19 mouse cellular contexts compared by ENCODE assay signal in genomic region chrX:71464138-71464826, GRCm38 (mm10). TPM values are rescaled to one million over a fixed set of nuclear protein-coding genes. Genes with fewer than 3 reads are reported as not detected.
A peak's percentile ranks its signal among the peaks of the same experiment; 100 is the strongest.
DNase-seq lines count a peak whose midpoint lies in the region; ATAC-seq and TF ChIP-seq lines count a peak whose summit lies in the region.
"Had no signal": no experiment of that assay in that cellular context is flagged by ENCODE, and none has a peak within 500 bp of the region (broad histone marks: within the 10 kb centered on the region; RNA-seq: fewer than 3 reads in every experiment).

No protein-coding gene starts in this region.

- no peaks in the 10 kb centered on the region for H3K9me3 ChIP-seq in midbrain, postnatal 0 days (ENCODE audit: low read length)
- H3K9me3 ChIP-seq: limb, embryonic 12.5 days; midbrain, embryonic 15.5 days had no signal

- H3K27me3 ChIP-seq in midbrain, postnatal 0 days (ENCODE audit: insufficient read depth, low read length): no peaks in the 10 kb centered on the region
- H3K27me3 ChIP-seq: limb, embryonic 12.5 days; midbrain, embryonic 15.5 days had no signal

- WGBS in midbrain, postnatal 0 days: 73% methylated on average over 7 of the region's 7 CpGs

- no peak for ATAC-seq in midbrain, postnatal 0 days (ENCODE audit: low FRiP score)
- ATAC-seq: forebrain, embryonic 16.5 days; midbrain, embryonic 15.5 days had no signal

- no peak overlapping the region for H3K27ac ChIP-seq in layer of hippocampus, adult 2 months
- no peak overlapping the region for H3K27ac ChIP-seq in midbrain, postnatal 0 days (ENCODE audit: low read depth, low read length)
- H3K27ac ChIP-seq: limb, embryonic 12.5 days; liver, embryonic 14.5 days; midbrain, embryonic 15.5 days had no signal

- H3K4me3 ChIP-seq in layer of hippocampus, adult 2 months: no peak overlapping the region
- H3K4me3 ChIP-seq in midbrain, postnatal 0 days (ENCODE audit: low read depth, low read length): no peak overlapping the region
- H3K4me3 ChIP-seq: erythroblast, embryonic 14.5 days; limb, embryonic 12.5 days; midbrain, embryonic 15.5 days had no signal

- peak; percentile 4 to 13 for DNase-seq in layer of hippocampus, adult 2 months (ENCODE audit: low spot score in 2 of 2)
- DNase-seq in layer of hippocampus, postnatal 10 days (ENCODE audit: low spot score in 2 of 2): no peak
- peak; percentile 62 for DNase-seq in Muller cell, postnatal 12 days (ENCODE audit: inconsistent ontology term)
- DNase-seq in brain, embryonic 14.5 days (ENCODE audit: low read depth): peak; percentile 9
- peak; percentile 2 for DNase-seq in lung, postnatal 14 days
- DNase-seq in midbrain, postnatal 0 days (ENCODE audit: low spot score): no peak
- no peak for DNase-seq in kidney, postnatal 25 days
- DNase-seq: adrenal gland, postnatal 36 days; cerebellum, adult 11 months; cerebellum, postnatal 25 days; gastrocnemius, postnatal 10 days; heart, postnatal 36 days; right cerebral cortex, postnatal 4 days had no signal

- no peaks in the 10 kb centered on the region for H3K4me1 ChIP-seq in midbrain, postnatal 0 days (ENCODE audit: insufficient read depth, low read length)
- H3K4me1 ChIP-seq: limb, embryonic 12.5 days; midbrain, embryonic 15.5 days had no signal

- H3K36me3 ChIP-seq in midbrain, postnatal 0 days (ENCODE audit: insufficient read depth, low read length): no peaks in the 10 kb centered on the region
- H3K36me3 ChIP-seq: limb, embryonic 12.5 days; midbrain, embryonic 15.5 days had no signal

- no peak overlapping the region for H3K9ac ChIP-seq in midbrain, postnatal 0 days (replicated peaks; ENCODE audit: low read length, poor library complexity, severe bottlenecking)
- H3K9ac ChIP-seq: limb, embryonic 12.5 days; liver, embryonic 14.5 days; midbrain, embryonic 15.5 days had no signal

- TF ChIP-seq CTCF in layer of hippocampus, adult 2 months (conservative IDR thresholded peaks at IDR 0.05): no peak
- TF ChIP-seq CTCF in brain, embryonic 14.5 days (IDR thresholded peaks at IDR 0.05; ENCODE audit: borderline replicate concordance, extremely low read depth, insufficient read depth, insufficient read length): no peak
- TF ChIP-seq CTCF in midbrain, postnatal 0 days (IDR thresholded peaks at IDR 0.05): no peak

- no peak for TF ChIP-seq POLR2A in brain, embryonic 14.5 days (IDR thresholded peaks at IDR 0.05; ENCODE audit: borderline replicate concordance, extremely low read depth, insufficient read depth, insufficient read length, poor library complexity, severe bottlenecking)

- no peak overlapping the region for H3K4me2 ChIP-seq in midbrain, postnatal 0 days (ENCODE audit: low read depth, low read length, poor library complexity, severe bottlenecking)
- H3K4me2 ChIP-seq: heart, embryonic 11.5 days; limb, embryonic 12.5 days; midbrain, embryonic 15.5 days had no signal

RNA-seq across cellular contexts. Expression of gene Cd99l2, which starts 28.4 kb away (rescaled TPM):
- 10 to 100 TPM; 46.4 to 53.5 TPM for total RNA-seq in layer of hippocampus, adult 2 months (2021)
- total RNA-seq in layer of hippocampus, postnatal 10 days (2021): 10 to 100 TPM; 67.3 to 70.6 TPM
- polyA plus RNA-seq in brain, embryonic 14.5 days (2012; rRNA removed): 55.4 and 75.3 TPM in 2 replicates
- total RNA-seq in midbrain, postnatal 0 days (2014; rRNA removed): 85.6 and 105 TPM in 2 replicates
- polyA plus RNA-seq in midbrain, postnatal 0 days (2015; fragmentation: Nextera tagmentation; extraction: Ambion mirVana): 74.3 and 74.8 TPM in 2 replicates

Comparison
In these comparisons a context has a peak if more than half of its experiments do, and no peak if none do; other contexts are left out.
1. DNase-seq: peak in layer of hippocampus, adult 2 months (2 of 2), Muller cell, postnatal 12 days (single experiment), brain, embryonic 14.5 days (single experiment) and lung, postnatal 14 days (single experiment); none in layer of hippocampus, postnatal 10 days (0 of 2), midbrain, postnatal 0 days (single experiment) and kidney, postnatal 25 days (0 of 2).